Mouse (Mus musculus) heart, adult 8-10 months (tissue): Measurements from ENCODE around the gene Chst12. TPM values are rescaled to one million over a fixed set of nuclear protein-coding genes. Genes with fewer than 3 reads are reported as not detected.

ENCODE experiments used
- DNase-seq: peaks from one replicate; pipeline ENCODE4 v3.0.0; 2022; ENCODE audit warnings: low spot score
- total RNA-seq, 4 experiments: library from RNA; stranded (reverse); gene quantifications; 2 replicates each; pipeline ENCODE4 v1.2.4; 2022

Gene Chst12
- total RNA-seq, 4 experiments from 2014 or later = 3.9 to 5.2 (median 4.6) TPM

- DNase-seq = no peak
Observed at GRCm38 (mm10) chr5:140517159-140517920, 12.0 kb downstream of the Chst12 start.

- DNase-seq = no peak
Observed at GRCm38 (mm10) chr5:140517921-140518230, 12.5 kb downstream of the Chst12 start.

GRCm38 (mm10) chr5:140521196-140521595 lies 15.8 kb downstream of the Chst12 start:
- no peak for DNase-seq

GRCm38 (mm10) chr5:140526754-140527153 lies 21.4 kb downstream of the Chst12 start:
- no peak for DNase-seq

- DNase-seq = no peak
Observed at GRCm38 (mm10) chr5:140538111-140538683, 32.8 kb downstream of the Chst12 start.

- DNase-seq = peak; percentile 84
Observed at GRCm38 (mm10) chr5:140540106-140540505, 34.8 kb downstream of the Chst12 start.

GRCm38 (mm10) chr5:140542811-140543575 lies 37.6 kb downstream of the Chst12 start:
- DNase-seq = no peak

GRCm38 (mm10) chr5:140545651-140546050 lies 40.3 kb downstream of the Chst12 start:
- DNase-seq = no peak

- DNase-seq = no peak
Observed at GRCm38 (mm10) chr5:140546332-140546731, 41.0 kb downstream of the Chst12 start.

GRCm38 (mm10) chr5:140549306-140550047 lies 44.1 kb downstream of the Chst12 start:
- no peak for DNase-seq

GRCm38 (mm10) chr5:140553719-140554118 lies 48.4 kb downstream of the Chst12 start:
- DNase-seq = no peak

- no peak for DNase-seq
Observed at GRCm38 (mm10) chr5:140556859-140557258, 51.5 kb downstream of the Chst12 start.

GRCm38 (mm10) chr5:140562601-140563000 lies 57.3 kb downstream of the Chst12 start:
- no peak for DNase-seq

- DNase-seq = no peak
Observed at GRCm38 (mm10) chr5:140564896-140565295, 59.5 kb downstream of the Chst12 start, which contains the start of gene Grifin. Grifin (minus strand) TSS chr5:140565071.

- DNase-seq = peak; percentile 56
Observed at GRCm38 (mm10) chr5:140565451-140565850, 60.1 kb downstream of the Chst12 start.

- DNase-seq = peak; percentile 35
Observed at GRCm38 (mm10) chr5:140565856-140566255, 60.5 kb downstream of the Chst12 start.

GRCm38 (mm10) chr5:140566271-140566670 lies 60.9 kb downstream of the Chst12 start:
- DNase-seq = no peak

GRCm38 (mm10) chr5:140567321-140567720 lies 62.0 kb downstream of the Chst12 start:
- DNase-seq = peak; percentile 65

- no peak for DNase-seq
Observed at GRCm38 (mm10) chr5:140567751-140568150, 62.4 kb downstream of the Chst12 start.

- DNase-seq = peak; percentile 75
Observed at GRCm38 (mm10) chr5:140568321-140568970, 63.1 kb downstream of the Chst12 start.

- DNase-seq = no peak
Observed at GRCm38 (mm10) chr5:140569032-140569595, 63.8 kb downstream of the Chst12 start.
